Mouse (Mus musculus) myocyte (in vitro differentiated cells): ENCODE results near the gene Tmtc4.

ENCODE experiments used
- CEBPB ChIP-seq: IDR thresholded peaks from 2 replicates; pipeline ENCODE4 v1.6.1; 2011; ENCODE audit warnings: mild to moderate bottlenecking, moderate library complexity; ENCODE audit not compliant: poor library complexity, insufficient read depth, severe bottlenecking
- E2F4 ChIP-seq: IDR thresholded peaks from one replicate; pipeline ENCODE4 v1.6.1; 2011; ENCODE audit warnings: mild to moderate bottlenecking, control low read depth, moderate library complexity; ENCODE audit not compliant: insufficient read depth
- MAX ChIP-seq: IDR thresholded peaks from one replicate; pipeline ENCODE4 v1.6.1; 2011; ENCODE audit warnings: low read depth, mild to moderate bottlenecking, control low read depth
- MYOD1 ChIP-seq, 3 experiments: IDR thresholded peaks; one replicate each; pipeline ENCODE4 v1.6.1; 2011; ENCODE audit warnings: control low read depth in 2 of 3, low read depth in 2 of 3, mild to moderate bottlenecking in 2 of 3, moderate library complexity in 1 of 3; ENCODE audit not compliant: insufficient read length in 2 of 3, control insufficient read depth in 1 of 3
- MYOG ChIP-seq, 3 experiments: IDR thresholded peaks; one replicate each; pipeline ENCODE4 v1.6.1; 2011; ENCODE audit warnings: control low read depth in 2 of 3, low read depth in 2 of 3, mild to moderate bottlenecking in 2 of 3; ENCODE audit not compliant: insufficient read length in 2 of 3, control insufficient read depth in 1 of 3, insufficient read depth in 1 of 3
- POLR2A ChIP-seq: IDR thresholded peaks from one replicate; pipeline ENCODE4 v1.6.1; 2011; ENCODE audit warnings: low read depth, mild to moderate bottlenecking, control low read depth, moderate library complexity; ENCODE audit not compliant: insufficient read length
- POLR2AphosphoS2 ChIP-seq: IDR thresholded peaks from one replicate; pipeline ENCODE4 v1.6.1; 2011; ENCODE audit warnings: low read depth, control low read depth; ENCODE audit not compliant: insufficient read length
- REST ChIP-seq: IDR thresholded peaks from one replicate; pipeline ENCODE4 v1.6.1; 2011; ENCODE audit warnings: mild to moderate bottlenecking, control low read depth, moderate library complexity; ENCODE audit not compliant: insufficient read depth, insufficient read length
- SRF ChIP-seq: IDR thresholded peaks from one replicate; pipeline ENCODE4 v1.6.1; 2011; ENCODE audit warnings: low read depth; ENCODE audit not compliant: control insufficient read depth, insufficient read length
- TCF12 ChIP-seq: IDR thresholded peaks from one replicate; pipeline ENCODE4 v1.6.1; 2011; ENCODE audit warnings: mild to moderate bottlenecking, control low read depth; ENCODE audit not compliant: poor library complexity, insufficient read depth, severe bottlenecking
- TCF3 ChIP-seq: IDR thresholded peaks from one replicate; pipeline ENCODE4 v1.6.1; 2011; ENCODE audit warnings: low read depth, control low read depth; ENCODE audit not compliant: insufficient read length
- USF1 ChIP-seq: IDR thresholded peaks from one replicate; pipeline ENCODE4 v1.6.1; 2011; ENCODE audit warnings: low read depth, mild to moderate bottlenecking, control low read depth, moderate library complexity

GRCm38 (mm10) chr14:122957941-122958340, 25.9 kb downstream of the Tmtc4 start:
- TF ChIP-seq REST (no peak), POLR2A (no peak), USF1 (no peak), POLR2AphosphoS2 (no peak), MYOD1 (IDR thresholded peaks at IDR 0.05; ENCODE audit: control insufficient read depth in 1 of 3, insufficient read length in 2 of 3, low read depth in 2 of 3) (peak in 1 of 3 experiments; percentile 46), TCF12 (no peak), E2F4 (no peak), MAX (no peak), SRF (no peak), MYOG (IDR thresholded peaks at IDR 0.05; ENCODE audit: control insufficient read depth in 1 of 3, insufficient read depth in 1 of 3, insufficient read length in 2 of 3, low read depth in 2 of 3) (no peak), CEBPB (no peak), TCF3 (no peak)
